In the genomic region with DNA sequence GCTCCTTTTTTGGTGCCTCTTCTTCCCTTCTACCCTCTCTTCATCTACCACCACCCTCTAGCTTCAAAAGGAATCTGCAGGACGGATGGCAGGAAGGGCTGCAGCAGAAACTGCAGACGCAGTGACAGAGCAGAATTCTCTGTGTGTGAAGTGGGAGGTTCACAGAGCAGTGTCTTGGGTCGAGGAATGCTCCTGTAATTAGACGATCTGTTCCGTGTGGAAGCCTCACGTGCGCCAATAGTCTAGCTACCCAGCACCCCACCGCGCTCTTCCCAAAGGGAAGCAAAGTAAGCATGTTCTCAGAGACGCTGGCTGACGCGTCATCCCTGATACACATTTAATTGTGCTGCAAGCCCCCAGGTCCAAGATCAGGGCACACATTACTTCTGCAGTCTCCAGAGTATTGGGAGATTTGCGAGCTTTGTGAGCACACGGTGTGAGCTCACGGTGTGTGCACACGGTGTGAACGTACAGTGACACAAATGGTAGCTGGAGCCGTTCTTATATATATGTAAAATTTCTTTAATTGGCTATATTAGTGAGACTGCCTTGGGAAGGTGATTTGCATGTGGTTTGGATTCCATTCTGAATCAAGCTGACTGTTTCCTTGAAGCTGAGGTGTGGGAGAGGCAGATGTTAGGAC, we compare ENCODE assay signal across 9 mouse cellular contexts. TPM values are rescaled to one million over a fixed set of nuclear protein-coding genes. Genes with fewer than 3 reads are reported as not detected.
DNase-seq lines count a peak whose midpoint lies in the region; ATAC-seq lines count a peak whose summit lies in the region.
"Had no signal": no experiment of that assay in that cellular context is flagged by ENCODE, and none has a peak within 500 bp of the region (broad histone marks: within the 10 kb centered on the region; RNA-seq: fewer than 3 reads in every experiment).

No protein-coding gene starts in this region.

- no peaks in the 10 kb centered on the region for H3K9me3 ChIP-seq in liver, embryonic 12.5 days (replicated peaks)
- H3K9me3 ChIP-seq in liver, embryonic 11.5 days (ENCODE audit: control insufficient read depth, low read length), result no peaks in the 10 kb centered on the region
- H3K9me3 ChIP-seq in intestine, embryonic 14.5 days (ENCODE audit: control insufficient read depth, low read length), result no peaks in the 10 kb centered on the region
- no peaks in the 10 kb centered on the region for H3K9me3 ChIP-seq in neural tube, embryonic 14.5 days (ENCODE audit: control insufficient read depth, low read length)

- WGBS in liver, embryonic 12.5 days (ENCODE audit: insufficient replicate concordance), result 88% methylated on average over 18 of the region's 18 CpGs
- WGBS in liver, embryonic 11.5 days, result 82% methylated on average over 18 of the region's 18 CpGs
- WGBS in intestine, embryonic 14.5 days, result 73% methylated on average over 18 of the region's 18 CpGs
- WGBS in neural tube, embryonic 14.5 days, result 34% methylated on average over 18 of the region's 18 CpGs

- H3K4me3 ChIP-seq in liver, embryonic 12.5 days, result no peak overlapping the region
- H3K4me3 ChIP-seq in liver, embryonic 11.5 days (ENCODE audit: low read depth, low read length), result no peak overlapping the region
- no peak overlapping the region for H3K4me3 ChIP-seq in intestine, embryonic 14.5 days (ENCODE audit: low read depth, low read length)
- no peak overlapping the region for H3K4me3 ChIP-seq in neural tube, embryonic 14.5 days (ENCODE audit: low read depth, low read length)

- no peak overlapping the region for H3K9ac ChIP-seq in liver, embryonic 12.5 days
- H3K9ac ChIP-seq in liver, embryonic 11.5 days (ENCODE audit: low read depth, low read length), result no peak overlapping the region
- H3K9ac ChIP-seq in intestine, embryonic 14.5 days (ENCODE audit: low read length), result no peak overlapping the region
- no peak overlapping the region; the same call in 1 of the 2 replicates for H3K9ac ChIP-seq in neural tube, embryonic 14.5 days (replicated peaks; ENCODE audit: low read depth, low read length)

- ATAC-seq in liver, embryonic 12.5 days, result no peak
- ATAC-seq in liver, embryonic 11.5 days (replicated peaks; ENCODE audit: low FRiP score), result no peak
- no peak for ATAC-seq in intestine, embryonic 14.5 days (replicated peaks; ENCODE audit: low FRiP score, low TSS enrichment, low read depth)
- peak; percentile 76; the same call in 1 of the 2 replicates for ATAC-seq in neural tube, embryonic 14.5 days (ENCODE audit: low read depth)

- DNase-seq in cerebellum, postnatal 10 days, result peak; percentile 41 to 54
- DNase-seq in cerebellum, adult 18-20 months, result no peak
- no peak for DNase-seq in liver, embryonic 11.5 days (ENCODE audit: low spot score)
- DNase-seq in intestine, embryonic 14.5 days (ENCODE audit: low spot score), result no peak
- DNase-seq in embryo, embryonic 9.5 days (ENCODE audit: extremely low spot score), result no peak
- no peak for DNase-seq in urinary bladder, postnatal 10 days (ENCODE audit: low spot score)
- DNase-seq: lung, adult 2 months had no signal

- H3K36me3 ChIP-seq in liver, embryonic 12.5 days, result peaks cover 54% of the 10 kb centered on the region
- H3K36me3 ChIP-seq in liver, embryonic 11.5 days (ENCODE audit: control insufficient read depth, insufficient read depth, low read length), result peaks cover 13% of the 10 kb centered on the region
- peaks cover 45% of the 10 kb centered on the region for H3K36me3 ChIP-seq in intestine, embryonic 14.5 days (ENCODE audit: control insufficient read depth, insufficient read depth, low read length)
- no peaks in the 10 kb centered on the region for H3K36me3 ChIP-seq in neural tube, embryonic 14.5 days (ENCODE audit: control insufficient read depth, insufficient read depth, low read length)

- peaks cover 69% of the 10 kb centered on the region for H3K4me1 ChIP-seq in liver, embryonic 12.5 days
- H3K4me1 ChIP-seq in liver, embryonic 11.5 days (replicated peaks; ENCODE audit: control insufficient read depth, insufficient read depth, low read length), result peaks cover 41% of the 10 kb centered on the region
- peaks cover 37% of the 10 kb centered on the region for H3K4me1 ChIP-seq in intestine, embryonic 14.5 days (replicated peaks; ENCODE audit: control insufficient read depth, insufficient read depth, low read length)
- H3K4me1 ChIP-seq in neural tube, embryonic 14.5 days (ENCODE audit: control insufficient read depth, insufficient read depth, low read length), result peaks cover 16% of the 10 kb centered on the region

- no peaks in the 10 kb centered on the region for H3K27me3 ChIP-seq in liver, embryonic 12.5 days (replicated peaks)
- no peaks in the 10 kb centered on the region for H3K27me3 ChIP-seq in liver, embryonic 11.5 days (replicated peaks; ENCODE audit: control insufficient read depth, insufficient read depth, low read length)
- H3K27me3 ChIP-seq in intestine, embryonic 14.5 days (replicated peaks; ENCODE audit: control insufficient read depth, insufficient read depth, low read length), result no peaks in the 10 kb centered on the region
- no peaks in the 10 kb centered on the region for H3K27me3 ChIP-seq in neural tube, embryonic 14.5 days (ENCODE audit: control insufficient read depth, insufficient read depth, low read length)

- H3K4me2 ChIP-seq in liver, embryonic 12.5 days, result no peak overlapping the region
- no peak overlapping the region for H3K4me2 ChIP-seq in liver, embryonic 11.5 days
- no peak overlapping the region for H3K4me2 ChIP-seq in intestine, embryonic 14.5 days (ENCODE audit: low read length)
- peak overlapping the region; percentile 21; the same call in 1 of the 2 replicates for H3K4me2 ChIP-seq in neural tube, embryonic 14.5 days (ENCODE audit: low read depth, low read length)

- peak overlapping the region; percentile 81 for H3K27ac ChIP-seq in liver, embryonic 12.5 days
- no peak overlapping the region; the same call in 1 of the 2 replicates for H3K27ac ChIP-seq in liver, embryonic 11.5 days (ENCODE audit: low read depth, low read length)
- peak overlapping the region; percentile 57; the same call in 1 of the 2 replicates for H3K27ac ChIP-seq in intestine, embryonic 14.5 days (ENCODE audit: low read depth)
- peak overlapping the region; percentile 28 for H3K27ac ChIP-seq in neural tube, embryonic 14.5 days (ENCODE audit: low read depth, low read length)

RNA-seq across cellular contexts. Expression of a gene that starts 35.0 kb away (rescaled TPM):
- 0.12 and 0.26 TPM in 2 replicates for polyA plus RNA-seq in liver, embryonic 12.5 days (2016; fragmentation: Nextera tagmentation; extraction: Ambion mirVana)
- 0.70 and 0.77 TPM in 2 replicates for polyA plus RNA-seq in liver, embryonic 11.5 days (2014; fragmentation: Nextera tagmentation; extraction: Ambion mirVana)
- 1.9 and 2.5 TPM in 2 replicates for polyA plus RNA-seq in intestine, embryonic 14.5 days (2014; fragmentation: Nextera tagmentation; extraction: Ambion mirVana)
- polyA plus RNA-seq in neural tube, embryonic 14.5 days (2014; fragmentation: Nextera tagmentation; extraction: Ambion mirVana), result 0.82 and 2.0 TPM in 2 replicates

RNA-seq across cellular contexts. Expression of a gene that starts 35.5 kb away (rescaled TPM):
- not detected in 2 replicates for polyA plus RNA-seq in liver, embryonic 12.5 days (2016; fragmentation: Nextera tagmentation; extraction: Ambion mirVana)
- 0.17 TPM in 1 of 2 replicates, not detected in the other for polyA plus RNA-seq in liver, embryonic 11.5 days (2014; fragmentation: Nextera tagmentation; extraction: Ambion mirVana)
- polyA plus RNA-seq in intestine, embryonic 14.5 days (2014; fragmentation: Nextera tagmentation; extraction: Ambion mirVana), result not detected in 2 replicates
- 2.4 and 2.5 TPM in 2 replicates for polyA plus RNA-seq in neural tube, embryonic 14.5 days (2014; fragmentation: Nextera tagmentation; extraction: Ambion mirVana)

RNA-seq across cellular contexts. Expression of a gene that starts 46.6 kb away (rescaled TPM):
- polyA plus RNA-seq in liver, embryonic 12.5 days (2016; fragmentation: Nextera tagmentation; extraction: Ambion mirVana), result 35.9 and 42.2 TPM in 2 replicates
- polyA plus RNA-seq in liver, embryonic 11.5 days (2014; fragmentation: Nextera tagmentation; extraction: Ambion mirVana), result 32.1 and 42.2 TPM in 2 replicates
- polyA plus RNA-seq in intestine, embryonic 14.5 days (2014; fragmentation: Nextera tagmentation; extraction: Ambion mirVana), result 79.6 and 88.3 TPM in 2 replicates
- 18.5 and 19.6 TPM in 2 replicates for polyA plus RNA-seq in neural tube, embryonic 14.5 days (2014; fragmentation: Nextera tagmentation; extraction: Ambion mirVana)

Comparison
In these comparisons a context has a peak if more than half of its experiments do, and no peak if none do; other contexts are left out.
1. DNase-seq: peak in cerebellum, postnatal 10 days (2 of 2); none in cerebellum, adult 18-20 months (0 of 2), liver, embryonic 11.5 days (single experiment), intestine, embryonic 14.5 days (single experiment), embryo, embryonic 9.5 days (single experiment) and urinary bladder, postnatal 10 days (single experiment).